Mouse (Mus musculus) C2C12 (cell line): ENCODE results near the gene Gm8947. TPM values are rescaled to one million over a fixed set of nuclear protein-coding genes. Genes with fewer than 3 reads are reported as not detected.

Experiments
- H3K27me3 ChIP-seq: one replicate; pipeline ENCODE4 v1.6.1; 2011; ENCODE audit not compliant: control insufficient read depth, insufficient read depth, insufficient read length
- H3K36me3 ChIP-seq: one replicate; pipeline ENCODE4 v1.6.1; 2011; ENCODE audit not compliant: control insufficient read depth, insufficient read depth
- H3K4me3 ChIP-seq: one replicate; pipeline ENCODE4 v1.5.1; 2011; ENCODE audit warnings: mild to moderate bottlenecking, control low read depth; ENCODE audit not compliant: poor library complexity, insufficient read depth, severe bottlenecking
- H3K79me2 ChIP-seq: one replicate; pipeline ENCODE4 v1.6.1; 2011; ENCODE audit not compliant: control insufficient read depth, insufficient read depth
- H3K79me3 ChIP-seq: one replicate; pipeline ENCODE4 v1.6.1; 2011; ENCODE audit warnings: low read depth, control low read depth
- H3ac ChIP-seq: one replicate; pipeline ENCODE3; 2011; ENCODE audit warnings: low read depth; ENCODE audit not compliant: control insufficient read depth, insufficient read length
- CEBPB ChIP-seq: IDR thresholded peaks from one replicate; pipeline ENCODE4 v1.6.1; 2011; ENCODE audit warnings: low read depth, mild to moderate bottlenecking, control low read depth, moderate library complexity
- CTCF ChIP-seq: IDR thresholded peaks from one replicate; pipeline ENCODE4 v1.5.1; 2011; ENCODE audit not compliant: control insufficient read depth, insufficient read depth, insufficient read length
- FOSL1 ChIP-seq: IDR thresholded peaks from one replicate; pipeline ENCODE4 v1.8.0; 2011; ENCODE audit warnings: mild to moderate bottlenecking, low read length; ENCODE audit not compliant: poor library complexity, insufficient read depth, severe bottlenecking
- MAX ChIP-seq: IDR thresholded peaks from one replicate; pipeline ENCODE4 v1.6.1; 2011; ENCODE audit warnings: mild to moderate bottlenecking, control low read depth
- MYOD1 ChIP-seq: IDR thresholded peaks from one replicate; pipeline ENCODE4 v1.6.1; 2011; ENCODE audit warnings: low read depth; ENCODE audit not compliant: control insufficient read depth, insufficient read length
- MYOG ChIP-seq: IDR thresholded peaks from one replicate; pipeline ENCODE4 v1.6.1; 2011; ENCODE audit not compliant: control insufficient read depth, insufficient read length; ENCODE audit errors: extremely low read depth
- USF1 ChIP-seq: IDR thresholded peaks from one replicate; pipeline ENCODE4 v1.6.1; 2011; ENCODE audit warnings: low read depth, mild to moderate bottlenecking, control low read depth, moderate library complexity
- polyA plus RNA-seq: library from polyadenylated mRNA; unstranded; fragments of >200 nt; fragmentation: generic; extraction: Trizol; gene quantifications from one replicate; pipeline ENCODE4 v1.2.1, GENCODE M21; 2012; ENCODE audit warnings: missing spikeins

The Gm8947 gene
- polyA plus RNA-seq, 1 experiment: 0.05 TPM

DNA sequence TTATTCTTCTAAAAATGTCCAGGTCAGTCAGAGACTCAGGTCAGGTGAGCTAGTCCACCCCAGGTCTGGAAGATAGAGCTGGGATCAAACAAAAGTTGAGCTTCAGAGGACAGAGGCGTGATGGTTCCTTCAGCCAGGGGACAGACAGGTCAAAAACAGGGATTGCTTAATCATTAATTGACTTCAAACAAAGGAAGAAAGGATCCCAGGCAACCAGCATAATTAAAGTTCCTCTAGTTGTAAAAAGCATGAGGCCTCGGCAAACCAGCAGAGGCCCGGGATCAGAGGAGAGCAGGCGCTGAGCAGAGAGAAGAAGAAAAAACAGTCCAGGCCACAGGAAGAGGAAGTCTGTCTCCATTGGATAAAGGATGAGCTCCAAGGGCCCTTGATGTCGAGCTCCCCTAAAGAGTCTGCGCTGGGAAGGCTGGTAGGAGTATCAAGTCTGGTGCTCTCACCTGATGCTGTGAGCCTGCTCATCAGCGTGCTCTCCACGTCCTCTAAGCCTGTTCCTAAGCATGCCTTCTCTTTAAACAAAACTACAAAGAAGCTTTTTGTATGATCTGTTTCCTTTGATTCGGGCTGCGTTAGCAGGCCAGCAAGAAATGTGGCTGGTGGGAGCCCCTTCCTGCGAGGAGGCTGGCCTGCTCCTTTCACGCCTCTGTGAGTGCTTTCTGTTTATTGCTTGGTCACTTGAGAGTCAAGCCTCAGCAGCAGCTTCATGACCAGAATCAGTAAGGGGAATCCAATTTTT is 24.7 kb upstream of the Gm8947 start:
- Histone ChIP-seq H3ac (no peak overlapping the region), H3K79me2 (no peaks in the 10 kb centered on the region), H3K36me3 (no peaks in the 10 kb centered on the region), H3K79me3 (no peaks in the 10 kb centered on the region), H3K27me3 (no peaks in the 10 kb centered on the region), H3K4me3 (no peak overlapping the region)
- TF ChIP-seq FOSL1 (no peak), MYOG (no peak)

DNA sequence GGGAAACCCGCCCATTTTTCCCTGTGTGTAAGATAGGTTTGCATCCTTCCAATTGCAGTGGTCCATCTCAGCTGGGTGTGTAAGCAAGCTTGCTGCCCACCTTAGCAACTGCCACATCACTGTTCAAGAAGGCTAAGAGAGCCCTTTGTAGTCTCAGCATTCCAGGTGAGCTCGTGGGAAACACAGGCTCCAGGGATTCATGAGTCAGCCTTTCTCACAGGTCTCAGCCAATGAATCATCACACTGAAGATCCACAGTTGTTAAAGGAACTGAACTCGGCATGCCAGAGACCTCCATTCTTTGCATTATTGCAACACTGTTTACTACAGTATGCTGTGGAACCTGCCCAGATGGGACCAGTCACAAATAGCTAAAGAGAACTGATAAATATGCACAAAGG is 23.5 kb upstream of the Gm8947 start:
- Histone ChIP-seq H3K27me3 (no peaks in the 10 kb centered on the region), H3K36me3 (no peaks in the 10 kb centered on the region), H3ac (no peak overlapping the region), H3K79me3 (no peaks in the 10 kb centered on the region), H3K4me3 (no peak overlapping the region), H3K79me2 (no peaks in the 10 kb centered on the region)
- TF ChIP-seq FOSL1 (no peak), CTCF (no peak), MAX (no peak), MYOD1 (no peak), CEBPB (peak; percentile 63)

DNA sequence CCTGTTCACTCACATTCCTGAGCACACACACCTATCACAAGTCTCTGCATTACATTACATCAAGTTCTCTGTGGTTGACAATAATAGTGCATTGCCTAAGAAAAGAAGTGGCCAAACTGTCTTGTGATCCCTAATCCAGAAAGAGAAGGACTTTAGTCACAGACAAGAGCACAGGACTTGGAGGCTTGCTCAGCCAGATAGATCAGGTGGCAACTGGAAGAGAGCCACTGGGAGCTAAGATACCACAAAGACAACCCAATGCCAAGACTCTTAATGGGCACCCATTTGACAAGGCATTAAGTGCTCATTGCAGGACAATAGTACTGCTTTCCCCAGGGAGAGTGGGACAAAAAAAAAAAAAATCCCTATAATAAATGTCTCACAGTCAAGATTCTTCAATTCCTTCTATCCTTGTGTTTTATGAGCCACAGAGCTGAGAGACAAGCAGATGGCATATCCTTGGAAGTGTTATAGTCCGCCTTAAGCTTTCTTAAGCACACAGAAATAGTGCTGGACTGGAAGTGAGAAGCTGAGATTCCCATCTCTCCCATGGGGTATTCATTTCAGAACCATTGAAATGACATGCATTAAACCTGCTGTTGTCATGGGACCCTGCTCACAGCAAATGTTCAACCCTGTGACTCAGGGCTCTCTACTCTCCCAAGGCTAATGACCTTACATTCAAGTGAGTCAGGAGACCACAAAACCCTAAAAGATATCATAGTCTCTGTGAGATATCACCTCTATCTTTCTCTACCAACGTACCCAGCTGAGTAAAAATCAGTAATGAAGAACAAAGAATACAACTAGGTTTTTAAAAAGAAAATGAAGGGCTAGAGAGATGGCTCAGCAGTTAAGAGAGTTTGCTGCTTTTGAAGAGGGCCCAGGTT is 20.4 kb upstream of the Gm8947 start:
- Histone ChIP-seq H3K27me3 (no peaks in the 10 kb centered on the region), H3K79me3 (no peaks in the 10 kb centered on the region), H3ac (no peak overlapping the region), H3K79me2 (no peaks in the 10 kb centered on the region), H3K36me3 (no peaks in the 10 kb centered on the region), H3K4me3 (no peak overlapping the region)
- TF ChIP-seq FOSL1: peak; percentile 66
- TF ChIP-seq MAX: peak; percentile 10
- TF ChIP-seq CEBPB: no peak
- TF ChIP-seq CTCF: no peak
- TF ChIP-seq MYOD1: peak; percentile 71
- TF ChIP-seq MYOG: no peak
- peak; percentile 24 for TF ChIP-seq USF1

DNA sequence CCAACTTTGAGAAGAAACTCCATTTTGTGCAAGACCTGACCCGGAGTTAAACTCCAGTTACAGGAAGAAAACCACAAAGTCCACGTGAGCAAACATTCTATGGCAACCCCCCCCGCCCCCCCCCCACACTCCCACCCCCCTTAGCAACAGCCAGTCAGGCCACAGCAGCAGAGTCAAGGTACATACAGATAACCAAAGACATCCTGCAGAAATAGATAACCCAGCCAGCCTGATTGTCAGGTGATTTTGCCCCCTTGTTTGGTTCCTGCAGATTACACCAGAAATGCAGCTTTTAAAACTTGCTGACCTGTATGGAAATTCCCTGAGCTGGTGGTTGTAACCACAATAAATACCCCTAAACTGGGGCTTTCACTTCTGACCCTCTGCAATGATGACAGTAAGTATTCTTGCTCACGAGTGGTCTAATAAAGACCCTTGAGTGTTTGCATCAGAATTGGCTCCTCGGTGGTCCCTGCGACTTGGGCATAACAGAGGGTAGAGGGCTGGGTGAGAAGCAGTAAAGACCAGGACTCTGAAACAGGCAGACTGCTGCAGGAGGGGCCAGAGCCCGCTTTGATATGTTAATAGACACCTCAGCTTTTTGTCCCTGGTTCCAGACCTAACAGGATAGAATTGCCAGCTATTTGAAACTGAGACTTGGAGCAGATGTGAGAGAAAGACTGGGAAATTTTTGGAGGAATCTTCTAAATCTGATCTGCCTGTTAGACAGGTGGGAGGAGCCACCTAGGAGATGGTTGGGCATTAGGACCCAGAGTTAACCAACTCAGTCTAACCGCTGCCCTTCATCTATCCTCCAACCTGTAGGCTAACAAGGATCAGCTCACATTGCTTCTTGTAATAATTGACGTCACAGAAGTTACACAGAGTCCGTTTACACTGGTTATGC is 14.9 kb upstream of the Gm8947 start:
- no peak for TF ChIP-seq MYOG
- TF ChIP-seq CTCF: no peak
- no peak for TF ChIP-seq CEBPB
- no peak for TF ChIP-seq MYOD1
- no peak for TF ChIP-seq FOSL1
- no peak for TF ChIP-seq MAX
- Histone ChIP-seq H3K4me3 (no peak overlapping the region), H3K79me2 (no peaks in the 10 kb centered on the region), H3K36me3 (no peaks in the 10 kb centered on the region), H3K27me3 (no peaks in the 10 kb centered on the region), H3ac (no peak overlapping the region), H3K79me3 (no peaks in the 10 kb centered on the region)

GRCm38 (mm10) chr1:151177937-151178271 is 14.3 kb upstream of the Gm8947 start:
- Histone ChIP-seq H3K36me3 (no peaks in the 10 kb centered on the region), H3ac (no peak overlapping the region), H3K79me3 (no peaks in the 10 kb centered on the region), H3K79me2 (no peaks in the 10 kb centered on the region), H3K27me3 (no peaks in the 10 kb centered on the region), H3K4me3 (no peak overlapping the region)
- no peak for TF ChIP-seq FOSL1
- TF ChIP-seq MAX: no peak
- no peak for TF ChIP-seq MYOD1
- TF ChIP-seq CTCF: no peak
- TF ChIP-seq CEBPB: no peak
